Mouse (Mus musculus) cortical plate, adult 2 months (tissue): ENCODE results near the gene Thbs4.

Source experiments
- CTCF ChIP-seq: fragments of 200-500 bp; IDR thresholded peaks from 2 replicates; pipeline ENCODE4 v1.5.1; 2011; ENCODE audit warnings: mild to moderate bottlenecking, control low read depth, low read length; ENCODE audit not compliant: insufficient read depth; ENCODE audit errors: extremely low read depth
- POLR2A ChIP-seq: fragments of 200-500 bp; IDR thresholded peaks from 2 replicates; pipeline ENCODE4 v1.6.1; 2011; ENCODE audit warnings: mild to moderate bottlenecking, low read length, control low read depth; ENCODE audit not compliant: insufficient read depth; ENCODE audit errors: extremely low read depth

DNA sequence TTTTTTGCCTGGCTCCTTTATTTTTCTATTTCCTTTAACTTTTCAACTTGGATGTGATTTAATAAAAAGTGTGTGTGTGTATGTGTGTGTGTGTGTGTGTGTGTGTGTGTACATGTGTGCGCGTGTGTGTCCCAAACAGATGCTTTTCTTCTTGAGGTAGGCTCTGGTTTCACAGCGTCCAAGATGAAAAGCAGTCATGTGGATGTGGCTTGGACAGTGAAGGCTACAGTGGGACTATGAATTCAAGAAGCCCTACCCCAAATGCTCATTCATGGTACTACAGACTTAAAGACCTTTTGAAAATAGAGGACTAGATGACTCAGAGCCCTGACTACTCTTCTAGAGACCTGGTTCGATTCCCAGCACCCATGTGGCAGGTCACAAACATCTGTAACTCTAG is 11.1 kb downstream of the Thbs4 start:
- TF ChIP-seq POLR2A (no peak), CTCF (no peak)
